Mouse (Mus musculus) megakaryocyte progenitor cell, adult 5-6 weeks (primary cell): ENCODE results near the gene Lnx2. TPM values are rescaled to one million over a fixed set of nuclear protein-coding genes. Genes with fewer than 3 reads are reported as not detected.

ENCODE experiments used
- ATAC-seq: replicated peaks from 2 replicates; pipeline ENCODE4 v1.8.0; 2016; ENCODE audit warnings: mild to moderate bottlenecking, moderate TSS enrichment, inconsistent platforms; ENCODE audit not compliant: poor library complexity
- total RNA-seq, 2 experiments: library from RNA; stranded (forward) in 1 of 2; stranded (reverse) in 1 of 2; fragments of 157-497, 149-512 nt in 1 of 2; fragments of 200-1000 nt in 1 of 2; gene quantifications; 2 replicates each; pipeline versions ENCODE4 v1.2.3 to v1.2.4; 2015 to 2017

Lnx2 gene
- total RNA-seq, 2 experiments from 2014 or later, result 5.1 to 11.9 TPM

GRCm38 (mm10) chr5:147053071-147053470, 23.3 kb downstream of the Lnx2 start:
- ATAC-seq, result no peak

GRCm38 (mm10) chr5:147052309-147052558, 24.2 kb downstream of the Lnx2 start:
- no peak for ATAC-seq

- no peak for ATAC-seq
Measured at GRCm38 (mm10) chr5:147051500-147052308, 24.7 kb downstream of the Lnx2 start.

GRCm38 (mm10) chr5:147050816-147051499, 25.4 kb downstream of the Lnx2 start:
- ATAC-seq, result peak; percentile 29; the same call in 1 of the 2 replicates

GRCm38 (mm10) chr5:147049544-147050209, 26.7 kb downstream of the Lnx2 start:
- ATAC-seq, result no peak

- ATAC-seq, result peak; percentile 35; the same call in 1 of the 2 replicates
Measured at GRCm38 (mm10) chr5:147045929-147046328, 30.5 kb downstream of the Lnx2 start.

GRCm38 (mm10) chr5:147045311-147045710, 31.1 kb downstream of the Lnx2 start:
- no peak for ATAC-seq

GRCm38 (mm10) chr5:147043240-147043844, 33.0 kb downstream of the Lnx2 start:
- no peak for ATAC-seq

GRCm38 (mm10) chr5:147041965-147042937, 34.1 kb downstream of the Lnx2 start:
- no peak for ATAC-seq

GRCm38 (mm10) chr5:147039394-147039793, 37.0 kb downstream of the Lnx2 start:
- ATAC-seq, result peak; percentile 66

GRCm38 (mm10) chr5:147037601-147038000, 38.8 kb downstream of the Lnx2 start:
- no peak for ATAC-seq

- no peak for ATAC-seq
Measured at GRCm38 (mm10) chr5:147036661-147037060, 39.7 kb downstream of the Lnx2 start.

GRCm38 (mm10) chr5:147036028-147036427, 40.4 kb downstream of the Lnx2 start:
- ATAC-seq, result no peak

GRCm38 (mm10) chr5:147035301-147035700, 41.1 kb downstream of the Lnx2 start:
- no peak for ATAC-seq

- no peak for ATAC-seq
Measured at GRCm38 (mm10) chr5:147034283-147034682, 42.1 kb downstream of the Lnx2 start.

- ATAC-seq, result no peak
Measured at GRCm38 (mm10) chr5:147033155-147033554, 43.2 kb downstream of the Lnx2 start.

- no peak for ATAC-seq
Measured at GRCm38 (mm10) chr5:147031281-147031680, 45.1 kb downstream of the Lnx2 start.

GRCm38 (mm10) chr5:147024331-147025034, 51.9 kb downstream of the Lnx2 start:
- no peak for ATAC-seq

GRCm38 (mm10) chr5:147023245-147023970, 53.0 kb downstream of the Lnx2 start:
- no peak for ATAC-seq
